Mouse (Mus musculus): ENCODE measurements around the gene Frmpd1.

Gene Frmpd1

GRCm38 (mm10) chr4:45331139-45331538 lies 146.5 kb downstream of the Frmpd1 start:
- no peak for DNase-seq (ENCODE audit: low spot score)

GRCm38 (mm10) chr4:45332466-45332865 lies 147.8 kb downstream of the Frmpd1 start:
- no peak for DNase-seq (ENCODE audit: low spot score)
